Mouse (Mus musculus) Patski (cell line): Measurements from ENCODE around the gene Tnfrsf25. TPM values are rescaled to one million over a fixed set of nuclear protein-coding genes. Genes with fewer than 3 reads are reported as not detected.

Experiments
- ATAC-seq: fragments of 100-300 bp; one replicate; pipeline ENCODE4 v1.8.0; 2021
- CTCF ChIA-PET: fragments of 350-600 bp; sonication (Branson Sonifier 250); formaldehyde crosslinking; loops from one replicate; lab custom pipeline; 2022; ENCODE audit warnings: inconsistent platforms; lab: Charles Lee
- POLR2A ChIA-PET: fragments of 350-600 bp; sonication (Branson Sonifier 250); formaldehyde crosslinking; loops from one replicate; lab custom pipeline; 2022; ENCODE audit warnings: antibody characterized with exemption, inconsistent platforms; lab: Charles Lee
- DNase-seq: peaks from one replicate; pipeline ENCODE4 v3.0.0-alpha.2; 2011; ENCODE audit warnings: low read depth, low spot score
- H3K27me3 ChIP-seq: fragments of 371-371 bp; one replicate; pipeline ENCODE4 v1.5.1; 2021
- CTCF ChIP-seq: fragments of 100-300 bp; IDR thresholded peaks from one replicate; pipeline ENCODE4 v1.5.1; 2021
- in situ Hi-C: fragments of 300-500 bp; cut with MboI; formaldehyde crosslinking; loops from 3 replicates; pipeline ENCODE4 v1.11.1; 2018; ENCODE audit warnings: low pct_unique_long_range_greater_than_20kb, mixed read lengths
- polyA plus RNA-seq: library from polyadenylated mRNA; unstranded; gene quantifications from one replicate; pipeline ENCODE4 v1.2.3, GENCODE M21; 2021

The Tnfrsf25 gene
- polyA plus RNA-seq, 1 experiment from 2014 or later = 1.5 TPM

- DNase-seq (no peak), ATAC-seq (no peak)
- in situ Hi-C loops = no loop called here
- TF ChIP-seq CTCF = no peak
- CTCF ChIA-PET = interaction anchor here (1.1 kb wide), 1 partner anchor 63 kb away, joined by 3 read pairs; no protein-coding TSS in a partner anchor
- H3K27me3 ChIP-seq = no peaks in the 10 kb centered on the region
- POLR2A ChIA-PET = no interaction called here
Measured at GRCm38 (mm10) chr4:152092751-152093293, 22.9 kb upstream of the Tnfrsf25 start.

- CTCF ChIA-PET = interaction anchor here (1.1 to 1.6 kb wide), 2 partner anchors 9 to 65 kb away, joined by 3 to 5 read pairs; no protein-coding TSS in a partner anchor
- TF ChIP-seq CTCF = no peak
- in situ Hi-C loops = no loop called here
- DNase-seq (no peak), ATAC-seq (no peak)
- POLR2A ChIA-PET = interaction anchor here (0.6 kb wide), 1 partner anchor 9 kb away, joined by 3 read pairs; no protein-coding TSS in a partner anchor
- no peaks in the 10 kb centered on the region for H3K27me3 ChIP-seq
Measured at GRCm38 (mm10) chr4:152094233-152094632, 21.5 kb upstream of the Tnfrsf25 start.

GRCm38 (mm10) chr4:152095937-152096910 is 19.5 kb upstream of the Tnfrsf25 start:
- ChIA-PET POLR2A (no interaction called here), CTCF (interaction anchor here (0.9 to 1.6 kb wide), 4 partner anchors 10 to 57 kb away, joined by 3 to 5 read pairs (median 4); partner anchors contain the start of genes Nol9 and Tas1r1)
- no peaks in the 10 kb centered on the region for H3K27me3 ChIP-seq
- ATAC-seq = no peak
- no peak for DNase-seq
- in situ Hi-C loops = loop anchor here (5.0 kb wide), 1 partner anchor 64 kb away; no protein-coding TSS in a partner anchor
- no peak for TF ChIP-seq CTCF

- POLR2A ChIA-PET = no interaction called here
- no peaks in the 10 kb centered on the region for H3K27me3 ChIP-seq
- CTCF ChIA-PET = interaction anchor here (0.9 to 1.1 kb wide), 2 partner anchors 50 to 58 kb away, joined by 3 read pairs; partner anchors contain the start of genes Nol9 and Tas1r1
- in situ Hi-C loops = loop anchor here (5.0 kb wide), 1 partner anchor 65 kb away; no protein-coding TSS in a partner anchor
- DNase-seq (no peak), ATAC-seq (no peak)
- no peak for TF ChIP-seq CTCF
Measured at GRCm38 (mm10) chr4:152096927-152097326, 18.8 kb upstream of the Tnfrsf25 start.

GRCm38 (mm10) chr4:152097911-152098799 is 17.6 kb upstream of the Tnfrsf25 start:
- in situ Hi-C loops = loop anchor here (5.0 kb wide), 1 partner anchor 66 kb away; no protein-coding TSS in a partner anchor
- DNase-seq (no peak), ATAC-seq (no peak)
- TF ChIP-seq CTCF = no peak
- POLR2A ChIA-PET = interaction anchor here (0.6 kb wide), 1 partner anchor 19 kb away, joined by 3 read pairs; no protein-coding TSS in a partner anchor
- CTCF ChIA-PET = no interaction called here
- no peaks in the 10 kb centered on the region for H3K27me3 ChIP-seq

- no peaks in the 10 kb centered on the region for H3K27me3 ChIP-seq
- TF ChIP-seq CTCF = no peak
- DNase-seq = no peak
- POLR2A ChIA-PET = no interaction called here
- in situ Hi-C loops = no loop called here
- CTCF ChIA-PET = interaction anchor here (1.3 kb wide), 1 partner anchor 80 kb away, joined by 3 read pairs; no protein-coding TSS in a partner anchor
- ATAC-seq = no peak
Measured at GRCm38 (mm10) chr4:152100541-152100940, 15.2 kb upstream of the Tnfrsf25 start.

GRCm38 (mm10) chr4:152101081-152101653 is 14.6 kb upstream of the Tnfrsf25 start:
- in situ Hi-C loops = no loop called here
- ATAC-seq (no peak), DNase-seq (no peak)
- ChIA-PET POLR2A (no interaction called here), CTCF (interaction anchor here (1.3 to 1.6 kb wide), 2 partner anchors 64 to 81 kb away, joined by 3 to 7 read pairs; no protein-coding TSS in a partner anchor)
- no peaks in the 10 kb centered on the region for H3K27me3 ChIP-seq
- no peak for TF ChIP-seq CTCF

GRCm38 (mm10) chr4:152101921-152102320 is 13.8 kb upstream of the Tnfrsf25 start:
- DNase-seq = no peak
- CTCF ChIA-PET = interaction anchor here (1.3 to 1.6 kb wide), 2 partner anchors 65 to 82 kb away, joined by 3 to 7 read pairs; no protein-coding TSS in a partner anchor
- no peaks in the 10 kb centered on the region for H3K27me3 ChIP-seq
- no peak for ATAC-seq
- POLR2A ChIA-PET = no interaction called here
- in situ Hi-C loops = no loop called here
- TF ChIP-seq CTCF = no peak

GRCm38 (mm10) chr4:152103025-152103424 is 12.7 kb upstream of the Tnfrsf25 start:
- TF ChIP-seq CTCF = no peak
- CTCF ChIA-PET = interaction anchor here (0.6 to 1.3 kb wide), 6 partner anchors 9 to 90 kb away, joined by 3 to 4 read pairs (median 3); partner anchors contain the start of gene Zbtb48
- ATAC-seq (peak; percentile 39), DNase-seq (no peak)
- POLR2A ChIA-PET = interaction anchor here (0.6 kb wide), 1 partner anchor 9 kb away, joined by 3 read pairs; no protein-coding TSS in a partner anchor
- H3K27me3 ChIP-seq = no peaks in the 10 kb centered on the region
- in situ Hi-C loops = no loop called here
